Mouse (Mus musculus): Measurements from ENCODE around the gene Psmb3. TPM values are rescaled to one million over a fixed set of nuclear protein-coding genes. Genes with fewer than 3 reads are reported as not detected.
A peak's percentile ranks its signal among the peaks of the same experiment; 100 is the strongest.
"Not testable (repeated sequence)": the region's sequence is repeated elsewhere in the genome, so short reads cannot be mapped to it uniquely, and the experiment has no call there.

Gene Psmb3
- polyA plus RNA-seq, 1 experiment, result 264 TPM

- 1% methylated on average over 57 of the region's 63 CpGs for WGBS
- H3K4me1 ChIP-seq (ENCODE audit: control insufficient read depth, insufficient read depth, low read length), result peaks cover 13% of the 10 kb centered on the region
- peak; percentile 72 for DNase-seq
- TF ChIP-seq CTCF (IDR thresholded peaks at IDR 0.05; ENCODE audit: insufficient read depth, low read length) (0 out of 2 replicates have a peak, but pooled peaks have one; percentile 7), POLR2A (IDR thresholded peaks at IDR 0.05; ENCODE audit: borderline replicate concordance, extremely low read depth, low read depth, low read length) (no peak)
- H3K4me3 ChIP-seq (replicated peaks; ENCODE audit: extremely low read depth, low read depth, low read length), result peak overlapping the region; percentile 68
Observed at GRCm38 (mm10) chr11:97698741-97699611, 4.2 kb upstream of the Psmb3 start.

- WGBS, result 0% methylated on average over 6 of the region's 9 CpGs
- TF ChIP-seq CTCF (IDR thresholded peaks at IDR 0.05; ENCODE audit: insufficient read depth, low read length) (no peak), POLR2A (IDR thresholded peaks at IDR 0.05; ENCODE audit: borderline replicate concordance, extremely low read depth, low read depth, low read length) (peak; percentile 93; the same call in 1 of the 2 replicates)
- DNase-seq, result peak; percentile 85
- Histone ChIP-seq H3K4me3 (replicated peaks; ENCODE audit: extremely low read depth, low read depth, low read length) (peak overlapping the region; percentile 68), H3K4me1 (ENCODE audit: control insufficient read depth, insufficient read depth, low read length) (peaks cover 14% of the 10 kb centered on the region)
Observed at GRCm38 (mm10) chr11:97699626-97700002, 3.6 kb upstream of the Psmb3 start.

- peak within 1 kb of the TSS; percentile 68 for H3K4me3 ChIP-seq (replicated peaks; ENCODE audit: extremely low read depth, low read depth, low read length)
- H3K4me1 ChIP-seq (ENCODE audit: control insufficient read depth, insufficient read depth, low read length), result peaks cover 14% of the 10 kb centered on the region
- peak; percentile 86 for DNase-seq
- no peak for TF ChIP-seq CTCF (IDR thresholded peaks at IDR 0.05; ENCODE audit: insufficient read depth, low read length)
- TF ChIP-seq POLR2A (IDR thresholded peaks at IDR 0.05; ENCODE audit: borderline replicate concordance, extremely low read depth, low read depth, low read length), result peak; percentile 51; the same call in 1 of the 2 replicates
- under 1% methylated on average over 85 of the region's 85 CpGs for WGBS
Observed at GRCm38 (mm10) chr11:97700003-97700745, 3.0 kb upstream of the Psmb3 start, which contains the start of gene Pcgf2. TSS of gene Pcgf2 (minus strand) at chr11:97700497.

- H3K4me1 ChIP-seq (ENCODE audit: control insufficient read depth, insufficient read depth, low read length), result peaks cover 14% of the 10 kb centered on the region
- 15% methylated on average over 30 of the region's 30 CpGs for WGBS
Observed at GRCm38 (mm10) chr11:97700746-97701580, 2.2 kb upstream of the Psmb3 start.

GRCm38 (mm10) chr11:97701581-97702392 is 1.4 kb upstream of the Psmb3 start:
- peaks cover 14% of the 10 kb centered on the region for H3K4me1 ChIP-seq (ENCODE audit: control insufficient read depth, insufficient read depth, low read length)
- no peak for TF ChIP-seq CTCF (IDR thresholded peaks at IDR 0.05; ENCODE audit: insufficient read depth, low read length)
- no peak for TF ChIP-seq POLR2A (IDR thresholded peaks at IDR 0.05; ENCODE audit: borderline replicate concordance, extremely low read depth, low read depth, low read length)
- WGBS, result 43% methylated on average over 15 of the region's 15 CpGs
- no peak for DNase-seq
- no peak overlapping the region for H3K4me3 ChIP-seq (replicated peaks; ENCODE audit: extremely low read depth, low read depth, low read length)

More at GRCm38 (mm10) chr11:97700746-97701580, 2.2 kb upstream of the Psmb3 start:
- TF ChIP-seq POLR2A (IDR thresholded peaks at IDR 0.05; ENCODE audit: borderline replicate concordance, extremely low read depth, low read depth, low read length) (peak; percentile 37; the same call in 1 of the 2 replicates), CTCF (IDR thresholded peaks at IDR 0.05; ENCODE audit: insufficient read depth, low read length) (no peak)
- peak overlapping the region; percentile 64 for H3K4me3 ChIP-seq (replicated peaks; ENCODE audit: extremely low read depth, low read depth, low read length)
- DNase-seq, result no peak

GRCm38 (mm10) chr11:97702393-97702745 is 830 bp upstream of the Psmb3 start:
- TF ChIP-seq CTCF (IDR thresholded peaks at IDR 0.05; ENCODE audit: insufficient read depth, low read length) (no peak), POLR2A (IDR thresholded peaks at IDR 0.05; ENCODE audit: borderline replicate concordance, extremely low read depth, low read depth, low read length) (peak; percentile 68; the same call in 1 of the 2 replicates)
- Histone ChIP-seq H3K4me1 (ENCODE audit: control insufficient read depth, insufficient read depth, low read length) (peaks cover 14% of the 10 kb centered on the region), H3K4me3 (replicated peaks; ENCODE audit: extremely low read depth, low read depth, low read length) (peak overlapping the region; percentile 69)
- peak; percentile 92 for DNase-seq
- WGBS, result under 1% methylated on average over 24 of the region's 24 CpGs

- H3K4me3 ChIP-seq (replicated peaks; ENCODE audit: extremely low read depth, low read depth, low read length); DNase-seq; H3K4me1 ChIP-seq (ENCODE audit: control insufficient read depth, insufficient read depth, low read length): not testable (repeated sequence)
- WGBS, result 78% methylated on average over 2 of the region's 2 CpGs
Observed at GRCm38 (mm10) chr11:97710067-97710466, 6.9 kb downstream of the Psmb3 start.

- Histone ChIP-seq H3K4me1 (ENCODE audit: control insufficient read depth, insufficient read depth, low read length) (no peaks in the 10 kb centered on the region), H3K4me3 (replicated peaks; ENCODE audit: extremely low read depth, low read depth, low read length) (no peak overlapping the region)
- TF ChIP-seq POLR2A (IDR thresholded peaks at IDR 0.05; ENCODE audit: borderline replicate concordance, extremely low read depth, low read depth, low read length) (no peak), CTCF (IDR thresholded peaks at IDR 0.05; ENCODE audit: insufficient read depth, low read length) (no peak)
- no peak for DNase-seq
- WGBS, result 75% methylated on average over 13 of the region's 13 CpGs
Observed at GRCm38 (mm10) chr11:97711200-97711900, 8.2 kb downstream of the Psmb3 start.

Measured in lung, adult 2 months (tissue).